Mouse (Mus musculus) embryonic facial prominence, embryonic 12.5 days (tissue): ENCODE data around the gene Chil3. TPM values are rescaled to one million over a fixed set of nuclear protein-coding genes. Genes with fewer than 3 reads are reported as not detected.

ENCODE experiments used
- ATAC-seq: fragments of 200-750 bp; cut with Nextera tagmentation; 2 replicates; pipeline ENCODE4 v1.8.0; 2017; ENCODE audit not compliant: insufficient number of reproducible peaks, insufficient read depth, low FRiP score, low TSS enrichment
- H3K27ac ChIP-seq: fragments of 300-500 bp; sonication (generic); 2 replicates; pipeline ENCODE4 v1.5.1; 2016; ENCODE audit warnings: mild to moderate bottlenecking
- H3K27me3 ChIP-seq: fragments of 300-500 bp; sonication (generic); 2 replicates; pipeline ENCODE4 v1.6.1; 2016; ENCODE audit warnings: mild to moderate bottlenecking, moderate library complexity
- H3K36me3 ChIP-seq: fragments of 300-500 bp; sonication (generic); 2 replicates; pipeline ENCODE4 v1.6.1; 2016; ENCODE audit warnings: mild to moderate bottlenecking
- H3K4me1 ChIP-seq: fragments of 300-500 bp; sonication (generic); 2 replicates; pipeline ENCODE4 v1.6.1; 2016
- H3K4me2 ChIP-seq: fragments of 300-500 bp; sonication (generic); replicated peaks from 2 replicates; pipeline ENCODE4 v1.6.1; 2016; ENCODE audit warnings: mild to moderate bottlenecking, moderate library complexity
- H3K4me3 ChIP-seq: fragments of 300-500 bp; sonication (generic); 2 replicates; pipeline ENCODE4 v1.5.1; 2016; ENCODE audit warnings: mild to moderate bottlenecking
- H3K9ac ChIP-seq: fragments of 300-500 bp; sonication (generic); 2 replicates; pipeline ENCODE4 v1.6.1; 2016; ENCODE audit warnings: mild to moderate bottlenecking, moderate library complexity
- H3K9me3 ChIP-seq: fragments of 300-500 bp; sonication (generic); 2 replicates; pipeline ENCODE4 v1.6.1; 2016; ENCODE audit warnings: mild to moderate bottlenecking, moderate library complexity
- WGBS: fragments of 180-500 bp; shearing (Covaris S2); methylation state at CpG from one replicate; pipeline ENCODE4 v1.1.7; 2016; 5-methylcytosine and 5-hydroxymethylcytosine counted together
- polyA plus RNA-seq: library from polyadenylated mRNA; unstranded; fragments of >200 nt; fragmentation: Nextera tagmentation; extraction: Ambion mirVana; gene quantifications from 2 replicates; pipeline ENCODE4 v1.2.1, GENCODE M21; 2016

Chil3 gene
- polyA plus RNA-seq, 1 experiment from 2014 or later: not detected

DNA sequence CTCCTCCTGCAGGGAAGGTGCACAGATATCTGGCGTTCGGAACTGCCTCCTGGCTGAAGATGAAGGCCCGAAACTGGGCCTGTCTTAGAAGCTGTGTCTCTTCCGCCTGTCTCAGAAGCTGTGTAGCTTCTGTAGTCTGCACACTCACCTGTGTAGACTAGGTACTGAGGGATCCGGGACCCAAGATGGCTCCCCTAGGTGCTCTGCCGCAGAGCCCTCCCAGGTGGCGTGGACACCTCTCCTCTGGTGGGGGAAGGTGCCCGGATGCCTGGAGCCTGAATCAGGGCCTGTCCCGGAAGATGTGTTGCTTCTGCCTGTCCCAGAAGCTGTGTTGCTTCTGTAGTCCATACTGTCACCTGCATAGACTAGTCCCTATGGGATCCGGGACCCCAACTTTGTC, 23.3 kb downstream of the Chil3 start:
- no peaks in the 10 kb centered on the region for H3K27me3 ChIP-seq
- no peak for ATAC-seq
- whole genome bisulfite sequencing: 90% methylated on average over 10 of the region's 10 CpGs

GRCm38 (mm10) chr3:106131690-106132089, 35.7 kb downstream of the Chil3 start:
- Histone ChIP-seq H3K27me3 (no peaks in the 10 kb centered on the region), H3K4me1 (no peaks in the 10 kb centered on the region), H3K4me3 (no peak overlapping the region), H3K9me3 (peaks cover 12% of the 10 kb centered on the region; the same call in 1 of the 2 replicates), H3K36me3 (no peaks in the 10 kb centered on the region), H3K27ac (no peak overlapping the region), H3K9ac (no peak overlapping the region), H3K4me2 (no peak overlapping the region)
- no peak for ATAC-seq
- 71% methylated on average over 5 of the region's 5 CpGs for WGBS

More for the DNA sequence above, 23.3 kb downstream of the Chil3 start:
- Histone ChIP-seq H3K27ac (no peak overlapping the region), H3K4me1 (no peaks in the 10 kb centered on the region), H3K4me3 (no peak overlapping the region), H3K4me2 (no peak overlapping the region), H3K9ac (no peak overlapping the region), H3K36me3 (no peaks in the 10 kb centered on the region), H3K9me3 (peaks cover 18% of the 10 kb centered on the region; the same call in 1 of the 2 replicates)

- H3K4me3 ChIP-seq: no peak overlapping the region
- H3K27me3 ChIP-seq: no peaks in the 10 kb centered on the region
- no peak overlapping the region for H3K4me2 ChIP-seq
- no peaks in the 10 kb centered on the region for H3K4me1 ChIP-seq
- H3K9me3 ChIP-seq: peaks cover 10% of the 10 kb centered on the region; the same call in 1 of the 2 replicates
- peak; percentile 61; the same call in 1 of the 2 replicates for ATAC-seq
- H3K27ac ChIP-seq: no peak overlapping the region
- 69% methylated on average over 4 of the region's 4 CpGs for WGBS
- H3K9ac ChIP-seq: no peak overlapping the region
- no peaks in the 10 kb centered on the region for H3K36me3 ChIP-seq
These were observed 38.4 kb downstream of the Chil3 start for GRCm38 (mm10) chr3:106128807-106129493.

GRCm38 (mm10) chr3:106126999-106127398, 40.4 kb downstream of the Chil3 start:
- no peak overlapping the region for H3K4me3 ChIP-seq
- H3K9ac ChIP-seq: no peak overlapping the region
- no peak overlapping the region for H3K4me2 ChIP-seq
- H3K4me1 ChIP-seq: no peaks in the 10 kb centered on the region
- no peak overlapping the region for H3K27ac ChIP-seq
- H3K27me3 ChIP-seq: no peaks in the 10 kb centered on the region
- H3K9me3 ChIP-seq: peaks cover 18% of the 10 kb centered on the region; the same call in 1 of the 2 replicates
- no peaks in the 10 kb centered on the region for H3K36me3 ChIP-seq
- ATAC-seq: no peak

- Histone ChIP-seq H3K36me3 (no peaks in the 10 kb centered on the region), H3K4me2 (no peak within 1 kb of the TSS), H3K27me3 (no peaks in the 10 kb centered on the region), H3K4me1 (no peaks in the 10 kb centered on the region), H3K4me3 (no peak within 1 kb of the TSS), H3K27ac (no peak within 1 kb of the TSS), H3K9me3 (no peaks in the 10 kb centered on the region), H3K9ac (no peak within 1 kb of the TSS)
- WGBS: 82% methylated on average over 3 of the region's 3 CpGs
- ATAC-seq: no peak
These were observed 54.4 kb downstream of the Chil3 start, which contains the start of gene Chia1 for GRCm38 (mm10) chr3:106112929-106113328. Chia1 (plus strand) TSS chr3:106113229.

Other genes with a start within 250 kb of the Chil3 start
- gene I830077J02Rik, start 234.9 kb downstream of the Chil3 start, polyA plus RNA-seq: 0.33 and 0.46 TPM in 2 replicates
- 114 and 127 TPM in 2 replicates for gene Wdr77, start 208.2 kb downstream of the Chil3 start, polyA plus RNA-seq
- 419 and 438 TPM in 2 replicates for gene Atp5f1, start 207.5 kb downstream of the Chil3 start, polyA plus RNA-seq
- 1.6 and 1.9 TPM in 2 replicates for gene Ovgp1, start 193.9 kb downstream of the Chil3 start, polyA plus RNA-seq
- gene Pifo, start 152.9 kb downstream of the Chil3 start, polyA plus RNA-seq: not detected in 2 replicates
- gene Chil5, start 134.8 kb downstream of the Chil3 start, polyA plus RNA-seq: not detected in 2 replicates
- not detected in 2 replicates for gene Chia1, start 54.3 kb downstream of the Chil3 start, polyA plus RNA-seq
- not detected in 2 replicates for gene Chil4, start 51.9 kb upstream of the Chil3 start, polyA plus RNA-seq
- not detected in 2 replicates for gene Chil6, start 238.6 kb upstream of the Chil3 start, polyA plus RNA-seq